Mouse (Mus musculus): ENCODE data around the gene Spsb1. TPM values are rescaled to one million over a fixed set of nuclear protein-coding genes. Genes with fewer than 3 reads are reported as not detected.

The Spsb1 gene
- polyA plus RNA-seq, 1 experiment from 2014 or later: 26.9 TPM

GRCm38 (mm10) chr4:149894300-149894699, 60.5 kb downstream of the Spsb1 start:
- DNase-seq (ENCODE audit: low spot score): no peak
- WGBS: 81% methylated on average over 7 of the region's 7 CpGs
- Histone ChIP-seq H3K9ac (ENCODE audit: low read length) (no peak overlapping the region), H3K9me3 (ENCODE audit: control insufficient read depth, low read length) (no peaks in the 10 kb centered on the region), H3K4me2 (ENCODE audit: low read depth) (no peak overlapping the region), H3K4me3 (ENCODE audit: low read depth, low read length) (no peak overlapping the region), H3K4me1 (ENCODE audit: control insufficient read depth, insufficient read depth, low read length) (peaks cover 52% of the 10 kb centered on the region), H3K27ac (ENCODE audit: low read depth, low read length) (peak overlapping the region; percentile 91), H3K27me3 (ENCODE audit: control insufficient read depth, insufficient read depth, low read length) (no peaks in the 10 kb centered on the region), H3K36me3 (ENCODE audit: control insufficient read depth, insufficient read depth, low read length) (0 out of 2 replicates have a peak, but pooled peaks cover 2% of the 10 kb centered on the region)
- ATAC-seq (ENCODE audit: insufficient read depth, low FRiP score, low TSS enrichment): no peak

- no peak overlapping the region for H3K4me3 ChIP-seq (ENCODE audit: low read depth, low read length)
- H3K9me3 ChIP-seq (ENCODE audit: control insufficient read depth, low read length): no peaks in the 10 kb centered on the region
- no peak overlapping the region for H3K9ac ChIP-seq (ENCODE audit: low read length)
- peak overlapping the region; percentile 91 for H3K27ac ChIP-seq (ENCODE audit: low read depth, low read length)
- ATAC-seq (ENCODE audit: insufficient read depth, low FRiP score, low TSS enrichment) (peak; percentile 77), DNase-seq (ENCODE audit: low spot score) (peak; percentile 87)
- H3K27me3 ChIP-seq (ENCODE audit: control insufficient read depth, insufficient read depth, low read length): no peaks in the 10 kb centered on the region
- H3K4me2 ChIP-seq (ENCODE audit: low read depth): no peak overlapping the region
- WGBS: 12% methylated on average over 11 of the region's 11 CpGs
- H3K4me1 ChIP-seq (ENCODE audit: control insufficient read depth, insufficient read depth, low read length): peaks cover 54% of the 10 kb centered on the region
- H3K36me3 ChIP-seq (ENCODE audit: control insufficient read depth, insufficient read depth, low read length): 0 out of 2 replicates have a peak, but pooled peaks cover 2% of the 10 kb centered on the region
Observed at GRCm38 (mm10) chr4:149893611-149894151, 61.2 kb downstream of the Spsb1 start.

- Histone ChIP-seq H3K9ac (ENCODE audit: low read length) (no peak overlapping the region), H3K4me1 (ENCODE audit: control insufficient read depth, insufficient read depth, low read length) (peaks cover 62% of the 10 kb centered on the region), H3K36me3 (ENCODE audit: control insufficient read depth, insufficient read depth, low read length) (no peaks in the 10 kb centered on the region), H3K9me3 (ENCODE audit: control insufficient read depth, low read length) (no peaks in the 10 kb centered on the region), H3K4me2 (ENCODE audit: low read depth) (no peak overlapping the region), H3K27me3 (ENCODE audit: control insufficient read depth, insufficient read depth, low read length) (no peaks in the 10 kb centered on the region), H3K4me3 (ENCODE audit: low read depth, low read length) (no peak overlapping the region), H3K27ac (ENCODE audit: low read depth, low read length) (0 out of 2 replicates have a peak overlapping the region, but pooled peaks have one; percentile 11)
- no peak for DNase-seq (ENCODE audit: low spot score)
- ATAC-seq (ENCODE audit: insufficient read depth, low FRiP score, low TSS enrichment): no peak
- 87% methylated on average over 5 of the region's 5 CpGs for WGBS
Observed at GRCm38 (mm10) chr4:149891172-149891960, 63.5 kb downstream of the Spsb1 start.

- Histone ChIP-seq H3K4me1 (ENCODE audit: control insufficient read depth, insufficient read depth, low read length) (peaks cover 59% of the 10 kb centered on the region), H3K27me3 (ENCODE audit: control insufficient read depth, insufficient read depth, low read length) (no peaks in the 10 kb centered on the region), H3K9me3 (ENCODE audit: control insufficient read depth, low read length) (no peaks in the 10 kb centered on the region), H3K36me3 (ENCODE audit: control insufficient read depth, insufficient read depth, low read length) (no peaks in the 10 kb centered on the region), H3K9ac (ENCODE audit: low read length) (no peak overlapping the region; the same call in 1 of the 2 replicates), H3K4me3 (ENCODE audit: low read depth, low read length) (no peak overlapping the region), H3K4me2 (ENCODE audit: low read depth) (no peak overlapping the region), H3K27ac (ENCODE audit: low read depth, low read length) (peak overlapping the region; percentile 70)
- WGBS: 40% methylated on average over 8 of the region's 8 CpGs
- no peak for DNase-seq (ENCODE audit: low spot score)
- no peak for ATAC-seq (ENCODE audit: insufficient read depth, low FRiP score, low TSS enrichment)
Observed at GRCm38 (mm10) chr4:149890551-149890950, 64.3 kb downstream of the Spsb1 start.

GRCm38 (mm10) chr4:149889851-149890250, 65.0 kb downstream of the Spsb1 start:
- H3K4me1 ChIP-seq (ENCODE audit: control insufficient read depth, insufficient read depth, low read length): peaks cover 52% of the 10 kb centered on the region
- 24% methylated on average over 13 of the region's 13 CpGs for WGBS
- H3K27ac ChIP-seq (ENCODE audit: low read depth, low read length): peak overlapping the region; percentile 70
- peak overlapping the region; percentile 35 for H3K9ac ChIP-seq (ENCODE audit: low read length)
- H3K27me3 ChIP-seq (ENCODE audit: control insufficient read depth, insufficient read depth, low read length): no peaks in the 10 kb centered on the region
- DNase-seq (ENCODE audit: low spot score): peak; percentile 64
- no peak overlapping the region for H3K4me2 ChIP-seq (ENCODE audit: low read depth)
- H3K36me3 ChIP-seq (ENCODE audit: control insufficient read depth, insufficient read depth, low read length): no peaks in the 10 kb centered on the region
- no peaks in the 10 kb centered on the region for H3K9me3 ChIP-seq (ENCODE audit: control insufficient read depth, low read length)
- ATAC-seq (ENCODE audit: insufficient read depth, low FRiP score, low TSS enrichment): no peak
- H3K4me3 ChIP-seq (ENCODE audit: low read depth, low read length): no peak overlapping the region

GRCm38 (mm10) chr4:149888736-149889470, 65.9 kb downstream of the Spsb1 start:
- Histone ChIP-seq H3K9me3 (ENCODE audit: control insufficient read depth, low read length) (no peaks in the 10 kb centered on the region), H3K9ac (ENCODE audit: low read length) (no peak overlapping the region), H3K27ac (ENCODE audit: low read depth, low read length) (no peak overlapping the region), H3K27me3 (ENCODE audit: control insufficient read depth, insufficient read depth, low read length) (no peaks in the 10 kb centered on the region), H3K4me2 (ENCODE audit: low read depth) (no peak overlapping the region), H3K4me3 (ENCODE audit: low read depth, low read length) (no peak overlapping the region), H3K36me3 (ENCODE audit: control insufficient read depth, insufficient read depth, low read length) (no peaks in the 10 kb centered on the region), H3K4me1 (ENCODE audit: control insufficient read depth, insufficient read depth, low read length) (peaks cover 44% of the 10 kb centered on the region)
- DNase-seq (ENCODE audit: low spot score) (no peak), ATAC-seq (ENCODE audit: insufficient read depth, low FRiP score, low TSS enrichment) (no peak)
- 70% methylated on average over 20 of the region's 20 CpGs for WGBS

- Histone ChIP-seq H3K36me3 (ENCODE audit: control insufficient read depth, insufficient read depth, low read length) (no peaks in the 10 kb centered on the region), H3K4me3 (ENCODE audit: low read depth, low read length) (no peak overlapping the region), H3K9me3 (ENCODE audit: control insufficient read depth, low read length) (no peaks in the 10 kb centered on the region), H3K4me1 (ENCODE audit: control insufficient read depth, insufficient read depth, low read length) (peaks cover 38% of the 10 kb centered on the region), H3K4me2 (ENCODE audit: low read depth) (no peak overlapping the region), H3K27me3 (ENCODE audit: control insufficient read depth, insufficient read depth, low read length) (no peaks in the 10 kb centered on the region), H3K27ac (ENCODE audit: low read depth, low read length) (no peak overlapping the region), H3K9ac (ENCODE audit: low read length) (no peak overlapping the region)
- no peak for DNase-seq (ENCODE audit: low spot score)
- 93% methylated on average over 5 of the region's 5 CpGs for WGBS
- ATAC-seq (ENCODE audit: insufficient read depth, low FRiP score, low TSS enrichment): no peak
Observed at GRCm38 (mm10) chr4:149888156-149888555, 66.7 kb downstream of the Spsb1 start.

- H3K36me3 ChIP-seq (ENCODE audit: control insufficient read depth, insufficient read depth, low read length): no peaks in the 10 kb centered on the region
- DNase-seq (ENCODE audit: low spot score) (peak; percentile 47), ATAC-seq (ENCODE audit: insufficient read depth, low FRiP score, low TSS enrichment) (peak; percentile 75)
- no peak overlapping the region for H3K4me2 ChIP-seq (ENCODE audit: low read depth)
- no peaks in the 10 kb centered on the region for H3K9me3 ChIP-seq (ENCODE audit: control insufficient read depth, low read length)
- peak overlapping the region; percentile 76 for H3K27ac ChIP-seq (ENCODE audit: low read depth, low read length)
- H3K4me1 ChIP-seq (ENCODE audit: control insufficient read depth, insufficient read depth, low read length): peaks cover 27% of the 10 kb centered on the region
- no peaks in the 10 kb centered on the region for H3K27me3 ChIP-seq (ENCODE audit: control insufficient read depth, insufficient read depth, low read length)
- H3K4me3 ChIP-seq (ENCODE audit: low read depth, low read length): no peak overlapping the region
- WGBS: 38% methylated on average over 18 of the region's 18 CpGs
- H3K9ac ChIP-seq (ENCODE audit: low read length): no peak overlapping the region
Observed at GRCm38 (mm10) chr4:149886298-149887271, 68.3 kb downstream of the Spsb1 start.
